Mouse (Mus musculus) cerebellum, adult 9-11 months (tissue): ENCODE measurements around the gene Ctu1.
"Not testable (repeated sequence)": the region's sequence is repeated elsewhere in the genome, so short reads cannot be mapped to it uniquely, and the experiment has no call there.

Experiments
- DNase-seq: peaks from one replicate; pipeline ENCODE4 v3.0.0; 2022

Gene Ctu1

GRCm38 (mm10) chr7:43682511-43682910 is 10.7 kb downstream of the Ctu1 start:
- DNase-seq: not testable (repeated sequence)

GRCm38 (mm10) chr7:43685088-43685487 is 13.3 kb downstream of the Ctu1 start:
- no peak for DNase-seq

DNA sequence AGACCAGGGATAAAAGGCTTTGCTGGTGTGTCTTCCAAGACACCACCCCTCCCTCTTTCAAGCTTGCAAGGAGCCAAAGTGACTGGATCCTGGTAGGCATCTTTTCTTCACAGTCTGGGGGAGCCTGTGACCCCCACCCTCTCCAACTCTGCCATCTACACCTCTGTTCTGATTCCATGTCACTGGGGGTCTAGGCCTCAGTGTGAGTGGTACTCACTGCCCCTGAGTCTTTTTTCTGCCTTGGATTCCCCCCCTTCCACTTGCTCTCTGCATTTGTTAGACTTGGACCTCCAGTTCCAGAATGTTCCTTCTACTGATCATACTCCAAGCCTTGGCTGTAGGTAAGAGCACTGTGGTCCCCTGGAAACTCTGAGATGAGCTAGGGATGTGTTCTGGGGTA is 18.3 kb downstream of the Ctu1 start, which contains the start of gene Klk14:
Gene Klk14, plus strand, starts transcription at position 301 of the 400 bp plus-strand sequence.
- no peak for DNase-seq

DNA sequence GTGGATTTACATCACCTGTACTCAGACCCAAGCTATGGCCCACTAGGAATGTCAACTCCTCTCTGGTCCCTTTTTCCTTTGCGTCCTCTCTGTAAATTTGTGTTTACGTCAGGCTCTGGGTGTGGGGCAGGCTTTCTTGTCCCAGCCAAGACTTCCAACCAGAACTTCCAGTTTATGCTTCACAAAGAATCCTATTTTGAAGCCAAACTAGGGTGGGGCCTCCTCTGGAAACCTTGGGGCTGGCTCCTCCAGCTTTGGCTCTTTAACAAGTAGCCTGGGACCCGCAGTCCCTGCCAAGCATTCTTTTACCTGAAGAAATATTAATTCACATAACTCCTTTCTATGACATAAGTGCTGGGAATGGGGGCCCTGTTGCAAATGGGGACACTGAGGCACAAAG is 38.2 kb downstream of the Ctu1 start:
- no peak for DNase-seq

GRCm38 (mm10) chr7:43712267-43712666 is 40.5 kb downstream of the Ctu1 start, which contains the start of gene Klk13:
Gene Klk13, plus strand, starts transcription at chr7:43712567.
- DNase-seq: no peak

GRCm38 (mm10) chr7:43712917-43713316 is 41.1 kb downstream of the Ctu1 start:
- DNase-seq: no peak

GRCm38 (mm10) chr7:43713741-43714351 is 42.0 kb downstream of the Ctu1 start:
- DNase-seq: no peak
